Mouse (Mus musculus) layer of hippocampus, postnatal 36 days (tissue): ENCODE data around the gene Serinc4. TPM values are rescaled to one million over a fixed set of nuclear protein-coding genes. Genes with fewer than 3 reads are reported as not detected.
A peak's percentile ranks its signal among the peaks of the same experiment; 100 is the strongest.
"Not testable (repeated sequence)": the region's sequence is repeated elsewhere in the genome, so short reads cannot be mapped to it uniquely, and the experiment has no call there.

ENCODE experiments used
- DNase-seq, 2 experiments: peaks; one replicate each; pipeline ENCODE4 v3.0.0; 2022
- total RNA-seq, 2 experiments: library from RNA; stranded (reverse); gene quantifications; 2 replicates each; pipeline ENCODE4 v1.2.3; 2021

Serinc4 gene
- total RNA-seq, result under 1 TPM; 0.23 to 0.32 TPM

DNA sequence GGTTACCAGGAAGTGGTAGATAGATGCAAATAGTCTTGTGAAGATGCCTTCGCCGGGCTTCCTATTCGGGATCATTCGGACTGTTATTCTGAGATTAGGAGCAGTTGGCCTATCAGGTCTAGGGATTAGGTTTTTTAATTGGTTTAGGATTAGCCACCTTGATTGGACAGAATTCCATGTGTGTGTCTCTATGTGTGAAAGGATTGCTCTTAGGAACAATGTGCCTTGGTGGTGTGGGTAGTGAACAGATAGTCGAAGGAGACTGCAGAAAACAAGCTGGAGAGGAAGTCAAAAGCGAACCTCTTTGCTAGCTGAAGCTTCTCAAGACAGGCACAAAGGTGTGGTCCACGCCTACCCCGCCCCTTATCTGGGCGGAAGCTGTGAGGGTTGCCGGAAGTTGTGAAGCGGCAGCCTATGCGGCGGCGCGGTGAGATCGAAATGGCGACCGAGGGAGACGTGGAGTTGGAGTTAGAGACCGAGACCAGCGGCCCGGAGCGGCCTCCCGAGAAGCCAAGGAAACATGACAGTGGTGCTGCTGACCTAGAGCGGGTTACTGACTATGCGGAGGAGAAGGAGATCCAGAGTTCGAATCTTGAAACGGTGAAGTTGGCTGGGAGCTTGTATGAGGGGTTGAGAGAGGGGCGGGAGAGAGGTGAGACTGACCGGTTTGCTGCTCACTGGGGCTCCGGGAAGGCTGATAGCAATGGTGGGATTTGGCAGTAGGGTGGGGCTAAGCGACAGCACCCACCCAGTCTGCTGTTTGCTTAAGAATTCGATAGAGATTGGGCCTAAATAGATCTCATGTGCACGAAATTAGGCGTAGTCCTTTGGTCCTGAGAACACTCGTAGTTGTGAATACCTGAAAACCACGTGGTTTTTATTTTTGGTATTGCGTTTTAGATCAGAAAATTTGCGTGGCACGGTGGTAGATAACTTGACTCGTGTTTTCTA lies at the start of gene Serinc4:
Gene Serinc4, minus strand, starts transcription at position 90 of the 951 bp plus-strand sequence.
- peak; percentile 80 to 86 for DNase-seq

- not testable (repeated sequence) for DNase-seq
These were observed 45.0 kb upstream of the Serinc4 start for GRCm38 (mm10) chr2:121501550-121501949.

DNA sequence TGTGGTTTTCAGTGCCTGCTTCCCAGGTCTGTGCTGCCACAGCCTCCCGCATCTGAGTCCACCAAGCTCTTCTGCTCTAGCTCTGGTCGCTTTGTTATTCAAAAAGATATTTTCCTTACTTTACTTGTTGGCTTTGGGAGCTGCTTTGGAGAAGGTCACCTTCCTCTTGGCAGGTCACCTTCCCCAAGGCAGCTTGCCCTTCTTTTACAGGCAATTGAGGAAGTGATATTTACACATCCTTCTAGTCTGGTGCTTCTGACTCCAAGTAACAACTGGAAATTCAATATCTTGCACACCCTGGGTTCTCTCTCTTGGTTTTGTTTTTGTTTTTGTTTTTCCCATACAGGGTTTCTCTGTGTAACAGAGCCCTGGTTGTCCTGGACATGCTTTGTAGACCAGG lies 27.8 kb upstream of the Serinc4 start:
- not testable (repeated sequence) for DNase-seq

DNA sequence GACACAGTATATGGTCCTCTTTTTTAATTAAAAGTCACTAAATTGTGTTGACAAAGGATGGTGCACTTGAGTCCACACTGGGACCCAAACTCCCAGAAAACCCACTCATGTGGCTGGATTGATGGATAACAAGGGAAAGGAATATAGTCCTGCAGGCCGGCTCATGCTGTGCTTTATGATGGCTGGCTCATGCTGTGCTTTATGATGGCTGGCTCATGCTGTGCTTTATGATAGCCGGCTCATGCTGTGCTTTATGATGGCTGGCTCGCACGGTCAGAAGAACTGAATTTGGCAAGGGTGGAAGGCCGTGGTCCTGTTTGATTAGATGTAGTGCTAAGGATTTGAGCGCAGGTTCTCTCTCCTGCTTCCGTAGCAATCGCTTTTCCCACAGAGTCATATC lies 27.0 kb upstream of the Serinc4 start:
- no peak for DNase-seq

DNA sequence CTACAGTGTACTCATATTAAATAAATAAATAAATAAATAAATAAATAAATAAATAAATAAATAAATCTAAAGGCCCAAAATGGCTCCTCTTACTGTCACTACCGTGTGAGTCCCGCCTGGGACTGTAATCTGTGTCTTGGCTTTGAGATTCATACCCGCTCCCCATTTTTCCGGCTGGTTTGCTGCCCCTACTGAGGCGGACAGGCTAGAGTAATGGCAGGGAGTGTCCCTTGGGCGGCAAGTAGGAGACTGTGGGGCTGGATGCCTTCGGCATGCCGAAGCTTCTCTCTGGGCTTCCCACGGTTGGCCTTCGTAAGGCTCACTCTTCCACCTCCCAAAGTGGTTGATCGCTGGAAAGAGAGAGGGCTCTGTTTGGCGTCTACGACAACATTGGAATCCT lies 24.3 kb upstream of the Serinc4 start:
- not testable (repeated sequence) for DNase-seq

- DNase-seq, result no peak
These were observed 23.9 kb upstream of the Serinc4 start for GRCm38 (mm10) chr2:121480498-121480897.

GRCm38 (mm10) chr2:121477491-121478266 lies 21.1 kb upstream of the Serinc4 start:
- DNase-seq, result no peak

DNA sequence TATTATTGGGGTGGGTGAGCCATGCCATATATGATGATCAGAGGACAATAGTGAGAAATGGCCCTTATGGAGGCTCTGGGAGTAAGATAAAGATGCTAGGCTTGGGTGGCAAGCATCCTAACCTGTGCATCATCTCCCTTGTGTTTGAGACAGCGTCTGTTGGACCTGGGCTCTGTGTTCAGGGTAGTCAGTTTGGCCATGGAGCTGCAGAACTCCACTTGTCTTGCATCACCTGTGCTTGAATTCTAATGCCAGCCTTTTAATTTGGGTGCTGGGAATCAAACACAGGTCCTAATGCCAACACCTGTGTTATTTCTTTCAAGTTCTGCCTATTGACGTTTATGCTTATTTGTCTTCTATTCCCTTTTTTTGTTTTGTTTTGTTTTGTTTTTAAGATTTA lies 18.7 kb upstream of the Serinc4 start:
- not testable (repeated sequence) for DNase-seq

DNA sequence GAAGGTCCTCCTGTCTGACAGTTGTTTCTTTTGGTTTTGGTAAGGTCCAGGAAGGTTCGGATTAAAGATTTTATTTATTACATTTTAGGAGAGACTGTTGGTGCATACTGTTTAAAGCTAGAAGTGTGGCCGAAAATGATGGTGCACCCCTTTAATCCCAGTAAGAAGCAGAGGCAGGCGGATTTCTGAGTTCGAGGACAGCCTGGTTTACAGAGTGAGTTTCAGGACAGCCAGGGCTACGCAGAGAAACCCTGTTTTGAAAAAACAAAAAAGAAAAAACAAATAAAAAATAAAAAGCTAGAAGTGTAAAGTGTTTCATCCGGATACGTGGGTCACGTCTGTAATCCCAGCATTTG lies 17.6 kb upstream of the Serinc4 start:
- no peak for DNase-seq

DNA sequence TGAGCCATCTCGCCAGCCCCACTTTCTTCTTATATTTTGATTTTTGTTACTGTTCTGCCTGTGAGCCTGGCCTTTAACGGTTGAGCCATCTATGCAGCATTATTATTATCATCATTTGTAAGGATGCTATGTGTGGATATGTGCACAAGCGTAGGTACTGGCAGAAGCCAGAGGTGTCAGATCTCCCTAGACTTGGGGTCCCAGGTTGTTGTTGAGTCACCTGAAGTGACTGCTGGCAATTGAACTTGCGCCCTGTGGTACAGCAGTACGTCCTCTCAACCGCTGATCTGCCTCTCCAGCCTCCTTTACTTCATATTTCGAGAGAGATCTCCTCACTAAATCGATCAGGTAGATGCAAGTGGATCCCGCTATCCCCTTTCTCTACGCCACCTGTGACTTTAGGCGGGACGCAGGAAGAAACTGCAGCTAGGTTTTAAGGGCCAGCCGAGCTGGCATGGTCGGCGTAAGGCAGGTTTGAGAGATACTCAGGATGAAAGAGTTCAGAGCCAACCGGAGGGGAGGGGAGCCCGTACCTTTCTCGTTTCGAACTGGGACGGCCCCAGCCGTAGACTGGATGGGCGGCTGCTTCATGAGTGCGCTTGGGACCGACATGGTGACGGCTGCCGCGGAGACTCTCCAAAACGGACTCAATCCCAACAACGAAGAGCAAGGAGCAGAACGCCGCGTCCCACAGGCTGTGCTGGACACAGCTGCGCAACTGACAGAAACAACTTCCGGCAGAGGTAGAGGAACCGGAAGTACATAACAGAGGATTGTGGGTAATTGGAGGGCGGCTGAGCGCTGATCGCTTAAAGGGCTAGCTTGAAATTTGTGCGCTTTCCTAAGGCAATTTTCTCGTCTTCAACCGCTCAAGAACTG lies 17.0 kb upstream of the Serinc4 start, which contains the start of gene Mfap1b:
Gene Mfap1b, minus strand, starts transcription at position 767 of the 879 bp plus-strand sequence.
- DNase-seq, result peak; percentile 76 to 82

DNA sequence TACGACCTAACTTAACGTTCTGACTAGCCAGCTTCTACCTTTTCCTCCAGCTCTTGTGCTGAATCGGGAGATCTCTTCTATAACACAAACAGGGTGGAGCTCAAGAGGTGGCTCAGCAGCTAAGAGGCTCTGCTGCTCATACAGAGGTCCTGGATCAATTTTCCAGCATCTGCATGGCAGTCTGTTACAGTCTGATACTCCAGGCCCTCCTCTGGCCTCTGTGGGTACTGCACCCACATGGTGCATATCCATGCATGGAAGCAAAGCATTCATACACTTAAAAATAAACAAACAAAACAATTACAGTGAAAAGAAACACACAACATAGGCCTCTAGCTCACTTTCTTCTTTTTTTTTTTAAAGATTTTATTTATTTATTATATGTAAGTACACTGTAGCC lies 16.2 kb upstream of the Serinc4 start:
- DNase-seq, result not testable (repeated sequence)

GRCm38 (mm10) chr2:121468982-121469381 lies 12.4 kb upstream of the Serinc4 start:
- not testable (repeated sequence) for DNase-seq

GRCm38 (mm10) chr2:121460071-121460470 lies 3.5 kb upstream of the Serinc4 start:
- no peak for DNase-seq

DNA sequence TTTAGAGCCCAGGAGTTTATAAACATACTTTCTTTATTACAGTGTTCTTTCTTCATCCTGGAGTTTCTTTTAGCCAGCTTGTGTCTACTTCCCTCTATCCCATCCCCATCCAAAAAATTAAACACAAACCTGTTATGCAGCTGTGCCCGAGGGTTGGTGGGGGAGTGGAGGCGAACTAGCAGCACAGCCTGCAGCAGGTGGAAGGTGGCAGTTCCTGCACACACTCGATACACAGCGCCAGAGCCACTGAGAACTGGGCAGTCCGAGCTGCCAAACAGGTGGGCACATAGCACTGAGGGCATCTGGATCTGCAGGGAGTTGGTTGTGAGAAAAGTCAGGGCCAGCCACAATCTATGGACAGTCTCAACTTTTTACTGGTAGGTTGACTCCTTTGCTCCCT lies 1.0 kb downstream of the Serinc4 start:
- no peak for DNase-seq

DNA sequence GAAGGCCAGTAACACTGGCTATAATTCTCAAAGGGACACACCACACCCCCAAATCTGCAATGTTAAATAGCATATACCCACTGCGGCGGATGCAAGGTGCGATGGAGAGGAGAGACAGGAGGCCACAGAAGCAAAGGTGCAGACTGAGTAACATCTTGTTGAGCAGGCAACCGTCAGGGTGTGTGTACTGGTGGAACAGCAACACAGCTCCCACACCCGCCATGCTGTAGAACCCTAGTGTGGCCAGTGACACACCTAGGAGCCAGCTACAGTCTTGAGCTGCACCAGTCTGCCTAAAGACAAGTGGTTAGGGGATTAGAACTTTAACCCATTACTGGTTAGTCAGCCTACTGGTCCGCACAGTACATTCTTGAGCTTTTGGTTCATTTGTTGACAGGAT lies 2.7 kb downstream of the Serinc4 start:
- DNase-seq, result no peak

- DNase-seq, result no peak
These were observed 3.6 kb downstream of the Serinc4 start, which contains the start of gene Hypk for GRCm38 (mm10) chr2:121452990-121453389. Gene Hypk (plus strand): TSS chr2:121453290.

DNA sequence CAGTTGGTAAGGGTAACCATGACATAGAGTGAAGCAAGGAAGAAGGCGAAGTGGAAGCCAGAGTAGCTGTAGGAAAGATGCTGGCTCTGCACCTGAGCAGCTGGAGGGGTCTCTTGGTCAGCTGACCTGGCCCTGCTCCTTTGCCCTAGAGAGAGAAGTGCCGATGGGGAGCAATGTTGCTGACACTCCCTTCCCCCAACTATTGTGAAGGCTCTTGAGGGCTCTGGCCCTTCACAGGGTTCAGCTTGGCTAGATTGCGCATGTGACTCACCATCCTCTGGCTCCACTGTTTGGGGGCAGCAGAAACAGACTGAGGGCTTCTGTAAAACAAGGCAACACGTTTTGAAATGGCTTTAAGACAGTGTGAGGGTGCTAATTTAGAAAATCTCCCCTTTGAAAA lies 4.2 kb downstream of the Serinc4 start:
- DNase-seq, result no peak

- DNase-seq, result no peak
These were observed 6.5 kb downstream of the Serinc4 start for GRCm38 (mm10) chr2:121450093-121450492.

DNA sequence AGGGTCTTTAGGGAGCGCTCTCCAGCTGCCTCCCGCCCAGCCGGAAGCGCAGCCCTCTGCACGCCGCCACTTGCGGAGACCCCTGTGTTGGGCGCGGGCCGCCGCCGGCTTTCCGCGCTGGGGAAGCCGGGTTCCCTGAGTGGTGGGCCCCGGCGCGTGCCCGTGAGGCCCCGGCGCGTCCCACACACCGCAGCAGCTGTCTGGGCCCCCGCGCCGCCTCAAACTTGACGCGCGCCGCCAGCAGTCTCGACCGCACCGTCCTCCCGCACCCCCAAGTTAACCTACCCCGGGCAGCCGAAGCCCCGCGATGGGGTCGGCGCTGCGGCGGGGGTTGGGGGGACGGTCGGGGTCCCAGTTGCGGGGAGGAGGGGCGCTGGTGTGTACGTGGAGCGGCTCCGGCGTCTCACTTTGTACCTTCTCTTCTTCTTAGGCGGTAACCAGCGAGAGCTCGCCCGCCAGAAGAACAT lies 7.0 kb downstream of the Serinc4 start:
- no peak for DNase-seq

- DNase-seq, result peak; percentile 98 to 99
These were observed 7.6 kb downstream of the Serinc4 start, which contains the start of gene Serf2 for GRCm38 (mm10) chr2:121448739-121449535. Gene Serf2 (plus strand): TSS chr2:121449195.

DNA sequence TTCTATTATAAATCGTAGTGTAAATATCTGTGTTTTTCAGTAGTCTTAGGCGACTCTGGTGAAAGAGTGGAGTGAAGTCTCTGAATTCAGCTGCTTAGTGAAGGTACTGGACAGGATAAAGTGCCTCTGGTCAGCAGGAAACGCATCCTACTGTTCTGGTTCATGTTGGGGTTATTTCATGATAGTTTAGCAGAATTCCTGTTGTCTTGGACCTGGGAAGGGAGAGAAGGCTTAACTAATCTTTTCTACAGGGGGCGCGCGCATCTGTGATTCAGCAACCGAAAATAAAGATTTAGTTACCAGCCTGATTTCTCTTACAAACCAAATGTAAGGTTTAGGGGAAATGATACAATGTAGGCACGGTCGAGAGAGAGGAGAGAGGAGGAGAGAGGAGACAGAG lies 8.4 kb downstream of the Serinc4 start:
- no peak for DNase-seq
